In the genomic region with DNA sequence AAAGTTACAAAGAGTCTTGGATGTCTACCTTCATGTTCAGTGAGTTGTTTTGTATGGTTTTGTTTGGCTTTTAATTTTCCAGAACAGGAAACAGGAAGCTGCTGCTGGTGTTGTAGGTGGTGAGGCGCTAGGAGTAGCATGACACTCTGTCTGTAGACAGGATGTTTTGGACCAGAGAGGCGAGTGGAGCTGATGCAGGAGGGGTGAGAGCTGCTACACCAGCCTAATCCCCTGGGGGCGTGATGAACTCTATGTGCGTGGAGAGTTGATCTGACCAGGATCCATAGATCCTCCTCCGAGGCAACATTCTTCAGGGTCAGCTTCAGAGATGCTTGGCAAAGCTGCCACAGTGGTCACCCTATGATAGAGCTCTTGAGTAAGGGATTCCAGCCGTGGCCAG, we compare ENCODE assay signal across 10 mouse cellular contexts. TPM values are rescaled to one million over a fixed set of nuclear protein-coding genes. Genes with fewer than 3 reads are reported as not detected.
DNase-seq lines count a peak whose midpoint lies in the region; ATAC-seq and TF ChIP-seq lines count a peak whose summit lies in the region.
"Had no signal": no experiment of that assay in that cellular context is flagged by ENCODE, and none has a peak within 500 bp of the region (broad histone marks: within the 10 kb centered on the region; RNA-seq: fewer than 3 reads in every experiment).

No protein-coding gene starts in this region.

- no peak for TF ChIP-seq CTCF in kidney, postnatal 0 days (IDR thresholded peaks at IDR 0.05; ENCODE audit: low read depth)

- DNase-seq in adrenal gland, postnatal 14 days = peak; percentile 54
- DNase-seq in adrenal gland, adult 2 months = no peak
- no peak for DNase-seq in neural tube, embryonic 10.5 days (ENCODE audit: extremely low spot score, low spot score)
- DNase-seq in kidney, postnatal 0 days (ENCODE audit: low spot score) = no peak
- DNase-seq in lung, postnatal 36 days = peak; percentile 58
- DNase-seq in cerebellum, adult 11 months = no peak

- peak overlapping the region; percentile 34; the same call in 1 of the 2 replicates for H3K27ac ChIP-seq in neural tube, embryonic 13.5 days (replicated peaks)
- H3K27ac ChIP-seq in kidney, postnatal 0 days = peak overlapping the region; percentile 50; the same call in 1 of the 2 replicates
- H3K27ac ChIP-seq in forebrain, embryonic 13.5 days = no peak overlapping the region
- H3K27ac ChIP-seq: hindbrain, embryonic 14.5 days; limb, embryonic 15.5 days had no signal

- H3K4me1 ChIP-seq in neural tube, embryonic 13.5 days (replicated peaks) = peaks cover 52% of the 10 kb centered on the region
- H3K4me1 ChIP-seq in kidney, postnatal 0 days (replicated peaks; ENCODE audit: insufficient read depth, low read length) = peaks cover 5% of the 10 kb centered on the region; the same call in 1 of the 2 replicates
- H3K4me1 ChIP-seq in forebrain, embryonic 13.5 days = peaks cover 26% of the 10 kb centered on the region

- WGBS in neural tube, embryonic 13.5 days = 85% methylated on average over 6 of the region's 6 CpGs
- 63% methylated on average over 6 of the region's 6 CpGs for WGBS in kidney, postnatal 0 days
- 84% methylated on average over 6 of the region's 6 CpGs for WGBS in forebrain, embryonic 13.5 days

- H3K4me3 ChIP-seq in neural tube, embryonic 13.5 days = no peak overlapping the region
- no peak overlapping the region for H3K4me3 ChIP-seq in kidney, postnatal 0 days (replicated peaks; ENCODE audit: low read depth, low read length)
- no peak overlapping the region for H3K4me3 ChIP-seq in forebrain, embryonic 13.5 days
- H3K4me3 ChIP-seq: limb, embryonic 15.5 days had no signal

- no peaks in the 10 kb centered on the region for H3K27me3 ChIP-seq in neural tube, embryonic 13.5 days
- H3K27me3 ChIP-seq in kidney, postnatal 0 days (ENCODE audit: insufficient read depth, low read length) = no peaks in the 10 kb centered on the region
- no peaks in the 10 kb centered on the region for H3K27me3 ChIP-seq in forebrain, embryonic 13.5 days

- H3K9me3 ChIP-seq in neural tube, embryonic 13.5 days = no peaks in the 10 kb centered on the region
- no peaks in the 10 kb centered on the region for H3K9me3 ChIP-seq in kidney, postnatal 0 days (replicated peaks; ENCODE audit: low read length)
- H3K9me3 ChIP-seq in forebrain, embryonic 13.5 days (replicated peaks) = no peaks in the 10 kb centered on the region
- H3K9me3 ChIP-seq: limb, embryonic 15.5 days had no signal

- ATAC-seq in neural tube, embryonic 13.5 days (ENCODE audit: low read depth) = no peak
- no peak for ATAC-seq in kidney, postnatal 0 days (replicated peaks; ENCODE audit: low FRiP score, low read depth)
- ATAC-seq in forebrain, embryonic 13.5 days = no peak

- no peak overlapping the region for H3K4me2 ChIP-seq in neural tube, embryonic 13.5 days
- no peak overlapping the region for H3K4me2 ChIP-seq in kidney, postnatal 0 days (ENCODE audit: low read length)
- no peak overlapping the region for H3K4me2 ChIP-seq in forebrain, embryonic 13.5 days
- H3K4me2 ChIP-seq: hindbrain, embryonic 14.5 days; limb, embryonic 15.5 days had no signal

- peaks cover 36% of the 10 kb centered on the region for H3K36me3 ChIP-seq in neural tube, embryonic 13.5 days
- H3K36me3 ChIP-seq in kidney, postnatal 0 days (ENCODE audit: insufficient read depth, low read length) = no peaks in the 10 kb centered on the region
- H3K36me3 ChIP-seq in forebrain, embryonic 13.5 days (ENCODE audit: poor library complexity, severe bottlenecking) = peaks cover 74% of the 10 kb centered on the region
- H3K36me3 ChIP-seq: limb, embryonic 15.5 days had no signal

- no peak overlapping the region for H3K9ac ChIP-seq in neural tube, embryonic 13.5 days
- no peak overlapping the region for H3K9ac ChIP-seq in kidney, postnatal 0 days (ENCODE audit: low read depth, low read length)
- no peak overlapping the region for H3K9ac ChIP-seq in forebrain, embryonic 13.5 days
- H3K9ac ChIP-seq: hindbrain, embryonic 14.5 days; limb, embryonic 15.5 days had no signal

RNA-seq across cellular contexts. Expression of a gene that starts 25.3 kb away (rescaled TPM):
- 7.0 and 9.6 TPM in 2 replicates for total RNA-seq in adrenal gland, postnatal 14 days (2021)
- 1 to 10 TPM; 4.5 to 6.5 TPM for total RNA-seq in adrenal gland, adult 2 months (2021)
- 7.3 and 8.8 TPM in 2 replicates for polyA plus RNA-seq in adrenal gland, adult 2 months (2012; rRNA removed)
- 50.6 and 53.1 TPM in 2 replicates for polyA plus RNA-seq in neural tube, embryonic 13.5 days (2015; fragmentation: Nextera tagmentation; extraction: Ambion mirVana)
- 20.4 and 21.0 TPM in 2 replicates for polyA plus RNA-seq in kidney, postnatal 0 days (2015; fragmentation: Nextera tagmentation; extraction: Ambion mirVana)
- 47.7 and 54.3 TPM in 2 replicates for polyA plus RNA-seq in forebrain, embryonic 13.5 days (2015; fragmentation: Nextera tagmentation; extraction: Ambion mirVana)

Comparison
In these comparisons a context has a peak if more than half of its experiments do, and no peak if none do; other contexts are left out.
1. DNase-seq: peak in adrenal gland, postnatal 14 days (single experiment) and lung, postnatal 36 days (single experiment); none in adrenal gland, adult 2 months (single experiment), neural tube, embryonic 10.5 days (single experiment), kidney, postnatal 0 days (single experiment) and cerebellum, adult 11 months (single experiment).